Mouse (Mus musculus) myocyte (in vitro differentiated cells): Measurements from ENCODE around the gene Wdr17.

ENCODE experiments used
- CEBPB ChIP-seq: IDR thresholded peaks from 2 replicates; pipeline ENCODE4 v1.6.1; 2011; ENCODE audit warnings: mild to moderate bottlenecking, moderate library complexity; ENCODE audit not compliant: poor library complexity, insufficient read depth, severe bottlenecking
- E2F4 ChIP-seq: IDR thresholded peaks from one replicate; pipeline ENCODE4 v1.6.1; 2011; ENCODE audit warnings: mild to moderate bottlenecking, control low read depth, moderate library complexity; ENCODE audit not compliant: insufficient read depth
- MAX ChIP-seq: IDR thresholded peaks from one replicate; pipeline ENCODE4 v1.6.1; 2011; ENCODE audit warnings: low read depth, mild to moderate bottlenecking, control low read depth
- MYOD1 ChIP-seq, 3 experiments: IDR thresholded peaks; one replicate each; pipeline ENCODE4 v1.6.1; 2011; ENCODE audit warnings: control low read depth in 2 of 3, low read depth in 2 of 3, mild to moderate bottlenecking in 2 of 3, moderate library complexity in 1 of 3; ENCODE audit not compliant: insufficient read length in 2 of 3, control insufficient read depth in 1 of 3
- MYOG ChIP-seq, 3 experiments: IDR thresholded peaks; one replicate each; pipeline ENCODE4 v1.6.1; 2011; ENCODE audit warnings: control low read depth in 2 of 3, low read depth in 2 of 3, mild to moderate bottlenecking in 2 of 3; ENCODE audit not compliant: insufficient read length in 2 of 3, control insufficient read depth in 1 of 3, insufficient read depth in 1 of 3
- POLR2A ChIP-seq: IDR thresholded peaks from one replicate; pipeline ENCODE4 v1.6.1; 2011; ENCODE audit warnings: low read depth, mild to moderate bottlenecking, control low read depth, moderate library complexity; ENCODE audit not compliant: insufficient read length
- POLR2AphosphoS2 ChIP-seq: IDR thresholded peaks from one replicate; pipeline ENCODE4 v1.6.1; 2011; ENCODE audit warnings: low read depth, control low read depth; ENCODE audit not compliant: insufficient read length
- REST ChIP-seq: IDR thresholded peaks from one replicate; pipeline ENCODE4 v1.6.1; 2011; ENCODE audit warnings: mild to moderate bottlenecking, control low read depth, moderate library complexity; ENCODE audit not compliant: insufficient read depth, insufficient read length
- SRF ChIP-seq: IDR thresholded peaks from one replicate; pipeline ENCODE4 v1.6.1; 2011; ENCODE audit warnings: low read depth; ENCODE audit not compliant: control insufficient read depth, insufficient read length
- TCF12 ChIP-seq: IDR thresholded peaks from one replicate; pipeline ENCODE4 v1.6.1; 2011; ENCODE audit warnings: mild to moderate bottlenecking, control low read depth; ENCODE audit not compliant: poor library complexity, insufficient read depth, severe bottlenecking
- TCF3 ChIP-seq: IDR thresholded peaks from one replicate; pipeline ENCODE4 v1.6.1; 2011; ENCODE audit warnings: low read depth, control low read depth; ENCODE audit not compliant: insufficient read length
- USF1 ChIP-seq: IDR thresholded peaks from one replicate; pipeline ENCODE4 v1.6.1; 2011; ENCODE audit warnings: low read depth, mild to moderate bottlenecking, control low read depth, moderate library complexity

DNA sequence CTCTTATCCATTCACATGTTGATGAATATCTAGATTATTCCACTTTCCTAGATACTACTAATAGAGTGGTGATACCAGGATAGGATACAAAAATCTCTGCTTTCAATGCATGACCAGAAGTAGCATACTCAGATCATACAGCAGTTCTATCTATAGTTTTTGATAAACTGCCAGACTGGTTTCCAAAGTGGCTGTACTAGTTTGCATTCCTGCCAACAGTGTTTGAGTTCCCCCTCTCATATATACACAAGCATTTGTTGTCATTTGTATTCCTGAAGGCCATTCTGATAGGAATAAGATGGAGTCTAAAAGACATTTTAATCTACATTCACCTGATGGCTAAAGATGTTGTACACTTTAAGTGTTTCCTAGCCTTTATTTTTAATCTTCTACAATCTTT lies 110.0 kb downstream of the Wdr17 start:
- TF ChIP-seq E2F4 (no peak), POLR2A (no peak), MAX (no peak), MYOG (IDR thresholded peaks at IDR 0.05; ENCODE audit: control insufficient read depth in 1 of 3, insufficient read depth in 1 of 3, insufficient read length in 2 of 3, low read depth in 2 of 3) (no peak), USF1 (no peak), TCF3 (no peak), REST (no peak), POLR2AphosphoS2 (no peak), CEBPB (no peak), MYOD1 (IDR thresholded peaks at IDR 0.05; ENCODE audit: control insufficient read depth in 1 of 3, insufficient read length in 2 of 3, low read depth in 2 of 3) (no peak), TCF12 (no peak), SRF (no peak)
